Mouse (Mus musculus): Measurements from ENCODE around the gene Olfr721-ps1. TPM values are rescaled to one million over a fixed set of nuclear protein-coding genes. Genes with fewer than 3 reads are reported as not detected.

Olfr721-ps1 gene
- total RNA-seq (2014; fragmentation: Nextera tagmentation) (not detected in 2 replicates), total RNA-seq (2017) (0.16 TPM in 1 of 2 replicates, not detected in the other), polyA plus RNA-seq (2012) (not detected in 2 replicates)

DNA sequence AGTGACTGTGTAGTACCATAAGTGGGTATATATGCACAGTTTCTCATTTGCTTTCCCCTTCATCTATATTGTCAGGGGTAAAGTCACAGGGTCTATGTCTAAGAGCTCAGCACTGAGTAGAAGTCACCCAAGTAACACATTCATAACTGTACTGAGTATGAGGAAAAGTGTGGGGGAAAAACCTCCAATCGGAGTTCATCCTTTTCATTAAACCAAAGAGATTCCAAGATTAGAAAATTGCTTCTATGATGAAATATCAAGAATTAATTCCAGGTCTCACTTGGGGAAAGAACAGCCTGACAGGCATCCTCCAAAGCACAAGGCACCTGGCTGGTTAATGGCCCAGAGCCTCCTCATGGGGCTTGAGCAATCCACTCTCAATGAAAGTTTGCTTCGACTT, at the start of gene Olfr721-ps1:
Gene Olfr721-ps1, plus strand, starts transcription at position 301 of the 400 bp plus-strand sequence.
- Histone ChIP-seq H3K4me3 (ENCODE audit: low read depth, low read length) (no peak within 1 kb of the TSS), H3K4me1 (ENCODE audit: insufficient read depth, low read depth, low read length) (no peaks in the 10 kb centered on the region), H3K9me3 (replicated peaks) (no peaks in the 10 kb centered on the region), H3K36me3 (replicated peaks) (no peaks in the 10 kb centered on the region), H3K27me3 (ENCODE audit: insufficient read depth, low read length) (no peaks in the 10 kb centered on the region)
- TF ChIP-seq POLR2AphosphoS5 (IDR thresholded peaks at IDR 0.05; ENCODE audit: insufficient replicate concordance, low read depth, low read length) (no peak), TAL1 (conservative IDR thresholded peaks at IDR 0.05; ENCODE audit: low read depth, low read length) (no peak), GATA1 (IDR thresholded peaks at IDR 0.05; ENCODE audit: borderline replicate concordance, low read length) (no peak), CTCF (IDR thresholded peaks at IDR 0.05; ENCODE audit: low read depth, low read length) (no peak), GATA2 (IDR thresholded peaks at IDR 0.05; ENCODE audit: borderline replicate concordance, low read depth, low read length) (no peak)
- DNase-seq (ENCODE audit: low spot score) (no peak), ATAC-seq (ENCODE audit: extremely low read depth, insufficient number of reproducible peaks, low FRiP score, poor library complexity, severe bottlenecking) (no peak)

DNA sequence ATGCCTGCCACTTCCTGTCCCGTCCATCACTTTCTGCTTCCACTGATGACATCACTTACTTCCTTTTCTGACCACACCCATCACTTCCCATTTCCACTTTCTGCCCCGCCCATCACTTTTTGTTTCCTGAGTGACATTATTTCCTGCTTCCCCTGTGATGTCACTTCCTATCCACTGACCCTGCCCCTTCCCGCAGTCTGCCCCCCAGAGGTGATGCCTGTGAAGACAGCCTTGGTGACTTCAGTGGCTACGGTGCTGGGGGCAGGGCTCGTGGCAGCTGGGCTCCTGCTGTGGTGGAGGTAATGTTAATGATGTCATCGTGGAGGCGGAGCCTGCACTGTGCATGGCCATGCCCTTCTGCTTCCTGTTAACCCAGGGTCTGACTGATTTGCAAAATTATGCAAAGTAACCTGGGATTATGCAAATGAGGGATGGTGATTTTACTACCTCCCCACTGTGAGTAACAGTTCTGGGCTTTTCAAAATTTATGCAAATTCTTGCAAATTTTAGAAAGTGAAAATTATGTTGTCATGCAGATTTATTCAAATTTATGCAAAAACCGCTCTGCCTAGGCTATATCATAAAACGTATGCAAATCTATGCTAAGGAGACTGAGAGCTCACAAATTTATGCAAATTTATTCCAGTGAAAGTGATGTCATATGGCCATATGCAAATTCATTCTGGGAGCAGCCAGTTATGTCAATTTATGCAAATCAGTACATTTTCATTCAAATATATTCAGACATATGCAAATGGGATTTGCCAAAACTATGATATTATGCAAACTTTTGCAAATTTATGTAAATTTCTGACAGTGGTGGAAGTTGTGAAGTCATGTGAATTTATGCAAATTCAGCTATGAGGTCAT, 49.1 kb upstream of the Olfr721-ps1 start:
- Histone ChIP-seq H3K36me3 (replicated peaks) (peaks cover 63% of the 10 kb centered on the region), H3K4me3 (ENCODE audit: low read depth, low read length) (no peak overlapping the region), H3K4me1 (ENCODE audit: insufficient read depth, low read depth, low read length) (peaks cover 6% of the 10 kb centered on the region; the same call in 1 of the 2 replicates), H3K9me3 (replicated peaks) (peaks cover 74% of the 10 kb centered on the region), H3K27me3 (ENCODE audit: insufficient read depth, low read length) (no peaks in the 10 kb centered on the region)
- ATAC-seq (ENCODE audit: extremely low read depth, insufficient number of reproducible peaks, low FRiP score, poor library complexity, severe bottlenecking), result no peak
- no peak for DNase-seq (ENCODE audit: low spot score)
- TF ChIP-seq GATA1 (IDR thresholded peaks at IDR 0.05; ENCODE audit: borderline replicate concordance, low read length) (no peak), POLR2AphosphoS5 (IDR thresholded peaks at IDR 0.05; ENCODE audit: insufficient replicate concordance, low read depth, low read length) (no peak), CTCF (IDR thresholded peaks at IDR 0.05; ENCODE audit: low read depth, low read length) (no peak), TAL1 (conservative IDR thresholded peaks at IDR 0.05; ENCODE audit: low read depth, low read length) (no peak), GATA2 (IDR thresholded peaks at IDR 0.05; ENCODE audit: borderline replicate concordance, low read depth, low read length) (no peak)

DNA sequence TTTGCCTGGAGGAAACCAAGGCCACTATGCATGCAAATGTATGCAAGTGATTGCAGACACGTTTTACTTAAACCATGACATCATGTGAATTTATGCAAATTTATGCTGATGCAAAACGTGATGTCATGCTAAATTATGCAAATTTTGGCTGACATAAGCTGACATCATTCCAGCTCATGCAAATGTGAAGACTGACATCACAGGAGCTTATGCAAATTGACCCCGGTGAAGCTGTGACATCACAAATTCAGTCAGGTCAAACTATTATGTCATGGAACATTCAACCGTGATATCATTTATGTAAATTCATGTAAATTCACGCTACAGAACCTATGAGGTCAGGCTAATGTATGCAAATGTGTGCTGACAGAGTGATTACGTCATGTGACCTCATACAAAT, 48.5 kb upstream of the Olfr721-ps1 start:
- ATAC-seq (ENCODE audit: extremely low read depth, insufficient number of reproducible peaks, low FRiP score, poor library complexity, severe bottlenecking) (no peak), DNase-seq (ENCODE audit: low spot score) (no peak)
- peaks cover 6% of the 10 kb centered on the region; the same call in 1 of the 2 replicates for H3K4me1 ChIP-seq (ENCODE audit: insufficient read depth, low read depth, low read length)
- H3K4me3 ChIP-seq (ENCODE audit: low read depth, low read length), result no peak overlapping the region
- H3K36me3 ChIP-seq (replicated peaks), result peaks cover 59% of the 10 kb centered on the region
- H3K27me3 ChIP-seq (ENCODE audit: insufficient read depth, low read length), result no peaks in the 10 kb centered on the region
- TF ChIP-seq GATA2 (IDR thresholded peaks at IDR 0.05; ENCODE audit: borderline replicate concordance, low read depth, low read length), result no peak
- TF ChIP-seq TAL1 (conservative IDR thresholded peaks at IDR 0.05; ENCODE audit: low read depth, low read length), result no peak
- TF ChIP-seq CTCF (IDR thresholded peaks at IDR 0.05; ENCODE audit: low read depth, low read length), result no peak
- no peak for TF ChIP-seq POLR2AphosphoS5 (IDR thresholded peaks at IDR 0.05; ENCODE audit: insufficient replicate concordance, low read depth, low read length)
- TF ChIP-seq GATA1 (IDR thresholded peaks at IDR 0.05; ENCODE audit: borderline replicate concordance, low read length), result no peak
- H3K9me3 ChIP-seq (replicated peaks), result peaks cover 68% of the 10 kb centered on the region

DNA sequence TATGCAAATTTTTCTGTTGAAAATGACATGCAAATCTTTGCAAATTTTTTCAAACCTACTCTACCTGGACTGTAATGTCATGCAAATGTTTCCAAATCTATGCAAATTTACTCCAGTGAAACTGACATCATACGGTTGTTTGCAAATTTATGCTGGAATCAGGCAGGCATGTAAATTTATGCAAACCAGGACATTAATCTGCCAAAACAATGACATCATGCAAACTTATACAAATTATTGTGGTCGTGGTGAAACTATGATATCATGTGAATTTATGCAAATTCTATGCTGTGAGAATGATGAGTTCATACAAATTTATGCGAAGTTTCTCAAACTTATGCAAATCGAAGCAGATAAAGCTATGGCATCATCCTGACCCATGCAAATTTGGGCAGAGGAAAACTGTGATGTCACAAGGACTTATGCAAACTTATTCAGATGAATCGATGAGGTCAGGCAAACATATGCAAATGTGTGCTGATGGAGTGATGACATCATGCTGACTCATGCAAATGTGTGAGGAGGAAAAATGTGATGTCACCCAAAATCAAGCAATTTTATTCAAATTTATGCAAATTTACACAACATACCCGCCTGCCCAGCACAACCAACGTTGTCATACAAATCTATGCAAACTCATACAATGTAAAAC, 47.9 kb upstream of the Olfr721-ps1 start:
- no peaks in the 10 kb centered on the region for H3K4me1 ChIP-seq (ENCODE audit: insufficient read depth, low read depth, low read length)
- H3K36me3 ChIP-seq (replicated peaks), result peaks cover 53% of the 10 kb centered on the region
- DNase-seq (ENCODE audit: low spot score) (no peak), ATAC-seq (ENCODE audit: extremely low read depth, insufficient number of reproducible peaks, low FRiP score, poor library complexity, severe bottlenecking) (no peak)
- H3K9me3 ChIP-seq (replicated peaks), result peaks cover 62% of the 10 kb centered on the region
- H3K27me3 ChIP-seq (ENCODE audit: insufficient read depth, low read length), result no peaks in the 10 kb centered on the region
- TF ChIP-seq GATA1 (IDR thresholded peaks at IDR 0.05; ENCODE audit: borderline replicate concordance, low read length) (no peak), POLR2AphosphoS5 (IDR thresholded peaks at IDR 0.05; ENCODE audit: insufficient replicate concordance, low read depth, low read length) (no peak)
- no peak overlapping the region for H3K4me3 ChIP-seq (ENCODE audit: low read depth, low read length)

DNA sequence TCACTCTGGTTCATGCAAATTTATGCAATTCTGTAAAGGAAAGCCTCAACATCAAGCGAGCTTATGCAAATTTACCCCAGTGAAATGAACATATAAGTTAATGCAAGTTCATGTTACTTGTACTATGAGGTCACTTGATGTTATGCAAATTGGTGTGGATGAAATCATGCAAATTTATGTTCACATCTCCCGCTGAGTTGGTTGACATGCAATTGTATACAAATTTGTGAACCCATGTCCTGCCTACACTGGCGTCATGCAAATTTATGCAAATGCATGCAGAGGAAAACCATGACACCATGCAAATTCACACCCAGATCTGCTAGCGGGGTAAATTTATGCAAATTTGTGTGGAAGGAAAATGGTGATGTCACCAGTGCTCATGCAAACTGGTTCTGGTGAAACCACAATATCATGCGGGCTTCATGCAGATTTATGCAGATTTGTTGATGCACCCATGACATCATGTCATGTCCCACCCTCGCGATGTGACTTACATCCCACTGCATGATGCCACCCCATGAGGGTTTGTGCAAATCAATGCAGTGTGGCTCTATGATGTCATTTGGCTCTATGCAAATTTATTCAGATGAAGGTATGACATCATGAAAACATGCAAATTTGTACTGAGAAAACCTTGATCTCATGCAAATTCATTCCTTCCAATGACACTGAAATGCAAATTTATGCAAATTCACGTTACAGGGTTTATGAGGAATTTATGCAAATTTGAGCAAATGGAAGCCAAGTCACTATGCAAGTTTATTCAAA, 47.2 kb upstream of the Olfr721-ps1 start:
- H3K9me3 ChIP-seq (replicated peaks), result peaks cover 55% of the 10 kb centered on the region
- H3K4me1 ChIP-seq (ENCODE audit: insufficient read depth, low read depth, low read length), result no peaks in the 10 kb centered on the region
- H3K4me3 ChIP-seq (ENCODE audit: low read depth, low read length), result no peak overlapping the region
- H3K36me3 ChIP-seq (replicated peaks), result peaks cover 48% of the 10 kb centered on the region
- ATAC-seq (ENCODE audit: extremely low read depth, insufficient number of reproducible peaks, low FRiP score, poor library complexity, severe bottlenecking), result no peak
- no peak for DNase-seq (ENCODE audit: low spot score)
- TF ChIP-seq POLR2AphosphoS5 (IDR thresholded peaks at IDR 0.05; ENCODE audit: insufficient replicate concordance, low read depth, low read length), result no peak
- TF ChIP-seq TAL1 (conservative IDR thresholded peaks at IDR 0.05; ENCODE audit: low read depth, low read length), result no peak
- no peak for TF ChIP-seq CTCF (IDR thresholded peaks at IDR 0.05; ENCODE audit: low read depth, low read length)
- no peak for TF ChIP-seq GATA1 (IDR thresholded peaks at IDR 0.05; ENCODE audit: borderline replicate concordance, low read length)
- TF ChIP-seq GATA2 (IDR thresholded peaks at IDR 0.05; ENCODE audit: borderline replicate concordance, low read depth, low read length), result no peak
- H3K27me3 ChIP-seq (ENCODE audit: insufficient read depth, low read length), result no peaks in the 10 kb centered on the region

Measured in G1E (cell line).